Mouse (Mus musculus): ENCODE data around the gene S1pr3.

Gene S1pr3

GRCm38 (mm10) chr13:51405731-51406320 lies 2.6 kb upstream of the S1pr3 start:
- no peak for DNase-seq (ENCODE audit: low spot score)

- no peak for DNase-seq (ENCODE audit: low spot score)
Observed at GRCm38 (mm10) chr13:51407541-51408217, 760 bp upstream of the S1pr3 start.

GRCm38 (mm10) chr13:51409936-51410481 lies 1.6 kb downstream of the S1pr3 start:
- DNase-seq (ENCODE audit: low spot score) = no peak

GRCm38 (mm10) chr13:51411243-51411642 lies 2.8 kb downstream of the S1pr3 start:
- no peak for DNase-seq (ENCODE audit: low spot score)

- no peak for DNase-seq (ENCODE audit: low spot score)
Observed at GRCm38 (mm10) chr13:51411696-51412430, 3.4 kb downstream of the S1pr3 start.

- DNase-seq (ENCODE audit: low spot score) = no peak
Observed at GRCm38 (mm10) chr13:51413461-51413860, 5.0 kb downstream of the S1pr3 start.

GRCm38 (mm10) chr13:51416727-51417126 lies 8.3 kb downstream of the S1pr3 start:
- no peak for DNase-seq (ENCODE audit: low spot score)

- no peak for DNase-seq (ENCODE audit: low spot score)
Observed at GRCm38 (mm10) chr13:51417796-51418195, 9.4 kb downstream of the S1pr3 start.

GRCm38 (mm10) chr13:51418268-51418941 lies 10.0 kb downstream of the S1pr3 start:
- DNase-seq (ENCODE audit: low spot score) = peak; percentile 95

GRCm38 (mm10) chr13:51418942-51419451 lies 10.6 kb downstream of the S1pr3 start:
- no peak for DNase-seq (ENCODE audit: low spot score)

- DNase-seq (ENCODE audit: low spot score) = no peak
Observed at GRCm38 (mm10) chr13:51419501-51419900, 11.1 kb downstream of the S1pr3 start.

GRCm38 (mm10) chr13:51420861-51421260 lies 12.4 kb downstream of the S1pr3 start:
- DNase-seq (ENCODE audit: low spot score) = no peak

- no peak for DNase-seq (ENCODE audit: low spot score)
Observed at GRCm38 (mm10) chr13:51423647-51424046, 15.2 kb downstream of the S1pr3 start.

- peak; percentile 70 for DNase-seq (ENCODE audit: low spot score)
Observed at GRCm38 (mm10) chr13:51424647-51425046, 16.2 kb downstream of the S1pr3 start.

GRCm38 (mm10) chr13:51425662-51426443 lies 17.4 kb downstream of the S1pr3 start:
- no peak for DNase-seq (ENCODE audit: low spot score)

GRCm38 (mm10) chr13:51433371-51433770 lies 24.9 kb downstream of the S1pr3 start:
- no peak for DNase-seq (ENCODE audit: low spot score)

- no peak for DNase-seq (ENCODE audit: low spot score)
Observed at GRCm38 (mm10) chr13:51434460-51434859, 26.0 kb downstream of the S1pr3 start.

- no peak for DNase-seq (ENCODE audit: low spot score)
Observed at GRCm38 (mm10) chr13:51435146-51435545, 26.7 kb downstream of the S1pr3 start.

- no peak for DNase-seq (ENCODE audit: low spot score)
Observed at GRCm38 (mm10) chr13:51437105-51438085, 29.0 kb downstream of the S1pr3 start.

- DNase-seq (ENCODE audit: low spot score) = no peak
Observed at GRCm38 (mm10) chr13:51442922-51443321, 34.5 kb downstream of the S1pr3 start.

All from ovary, postnatal 14 days (tissue).